Mouse (Mus musculus): ENCODE measurements around the gene Fbxl17.

Gene Fbxl17

GRCm38 (mm10) chr17:63159196-63159595 lies 340.6 kb downstream of the Fbxl17 start:
- no peak for DNase-seq

- no peak for DNase-seq
Observed at GRCm38 (mm10) chr17:63158436-63158835, 341.4 kb downstream of the Fbxl17 start.

GRCm38 (mm10) chr17:63157906-63158305 lies 341.9 kb downstream of the Fbxl17 start:
- no peak for DNase-seq

GRCm38 (mm10) chr17:63157019-63157418 lies 342.8 kb downstream of the Fbxl17 start:
- DNase-seq: no peak

GRCm38 (mm10) chr17:63146514-63146913 lies 353.3 kb downstream of the Fbxl17 start:
- DNase-seq: no peak

GRCm38 (mm10) chr17:63145751-63146491 lies 353.9 kb downstream of the Fbxl17 start:
- no peak for DNase-seq

GRCm38 (mm10) chr17:63145311-63145741 lies 354.5 kb downstream of the Fbxl17 start:
- DNase-seq: no peak

GRCm38 (mm10) chr17:63143825-63144224 lies 356.0 kb downstream of the Fbxl17 start:
- DNase-seq: no peak

- DNase-seq: no peak
Observed at GRCm38 (mm10) chr17:63134805-63135204, 365.0 kb downstream of the Fbxl17 start.

- no peak for DNase-seq
Observed at GRCm38 (mm10) chr17:63122427-63122826, 377.4 kb downstream of the Fbxl17 start.

GRCm38 (mm10) chr17:63119701-63120100 lies 380.1 kb downstream of the Fbxl17 start:
- peak; percentile 48 for DNase-seq

- DNase-seq: no peak
Observed at GRCm38 (mm10) chr17:63119077-63119476, 380.7 kb downstream of the Fbxl17 start.

- no peak for DNase-seq
Observed at GRCm38 (mm10) chr17:63117130-63117529, 382.7 kb downstream of the Fbxl17 start.

GRCm38 (mm10) chr17:63114399-63115085 lies 385.3 kb downstream of the Fbxl17 start:
- DNase-seq: no peak

GRCm38 (mm10) chr17:63112826-63113225 lies 387.0 kb downstream of the Fbxl17 start:
- no peak for DNase-seq

- DNase-seq: no peak
Observed at GRCm38 (mm10) chr17:63110994-63111393, 388.8 kb downstream of the Fbxl17 start.

GRCm38 (mm10) chr17:63110211-63110755 lies 389.5 kb downstream of the Fbxl17 start:
- no peak for DNase-seq

- DNase-seq: no peak
Observed at GRCm38 (mm10) chr17:63108035-63108434, 391.8 kb downstream of the Fbxl17 start.

- no peak for DNase-seq
Observed at GRCm38 (mm10) chr17:63107515-63107914, 392.3 kb downstream of the Fbxl17 start.

- no peak for DNase-seq
Observed at GRCm38 (mm10) chr17:63095553-63095952, 404.3 kb downstream of the Fbxl17 start.

GRCm38 (mm10) chr17:63095017-63095416 lies 404.8 kb downstream of the Fbxl17 start:
- no peak for DNase-seq

- no peak for DNase-seq
Observed at GRCm38 (mm10) chr17:63093184-63093583, 406.6 kb downstream of the Fbxl17 start.

- DNase-seq: no peak
Observed at GRCm38 (mm10) chr17:63092774-63093173, 407.0 kb downstream of the Fbxl17 start.

GRCm38 (mm10) chr17:63090112-63090511 lies 409.7 kb downstream of the Fbxl17 start:
- no peak for DNase-seq
